Mouse (Mus musculus): Measurements from ENCODE around the gene Lrba.
A peak's percentile ranks its signal among the peaks of the same experiment; 100 is the strongest.

The Lrba gene

GRCm38 (mm10) chr3:86759383-86759782, 534.9 kb downstream of the Lrba start:
- DNase-seq (ENCODE audit: low read depth) = no peak

GRCm38 (mm10) chr3:86759834-86760233, 535.4 kb downstream of the Lrba start:
- DNase-seq (ENCODE audit: low read depth) = no peak

GRCm38 (mm10) chr3:86760474-86760873, 536.0 kb downstream of the Lrba start:
- DNase-seq (ENCODE audit: low read depth) = no peak

GRCm38 (mm10) chr3:86761095-86762035, 536.9 kb downstream of the Lrba start:
- DNase-seq (ENCODE audit: low read depth) = peak; percentile 57

GRCm38 (mm10) chr3:86762036-86762415, 537.5 kb downstream of the Lrba start:
- DNase-seq (ENCODE audit: low read depth) = no peak

- no peak for DNase-seq (ENCODE audit: low read depth)
These were observed 538.0 kb downstream of the Lrba start for GRCm38 (mm10) chr3:86762456-86762855.

GRCm38 (mm10) chr3:86768553-86768952, 544.1 kb downstream of the Lrba start:
- no peak for DNase-seq (ENCODE audit: low read depth)

- DNase-seq (ENCODE audit: low read depth) = no peak
These were observed 544.5 kb downstream of the Lrba start for GRCm38 (mm10) chr3:86768969-86769368.

GRCm38 (mm10) chr3:86774566-86775443, 550.3 kb downstream of the Lrba start:
- peak; percentile 16 for DNase-seq (ENCODE audit: low read depth)

- no peak for DNase-seq (ENCODE audit: low read depth)
These were observed 551.0 kb downstream of the Lrba start for GRCm38 (mm10) chr3:86775444-86775828.

GRCm38 (mm10) chr3:86779704-86780103, 555.2 kb downstream of the Lrba start:
- DNase-seq (ENCODE audit: low read depth) = no peak

- DNase-seq (ENCODE audit: low read depth) = no peak
These were observed 559.6 kb downstream of the Lrba start for GRCm38 (mm10) chr3:86784051-86784450.

- no peak for DNase-seq (ENCODE audit: low read depth)
These were observed 560.5 kb downstream of the Lrba start for GRCm38 (mm10) chr3:86784930-86785329.

GRCm38 (mm10) chr3:86786280-86786679, 561.8 kb downstream of the Lrba start:
- no peak for DNase-seq (ENCODE audit: low read depth)

- DNase-seq (ENCODE audit: low read depth) = no peak
These were observed 562.4 kb downstream of the Lrba start for GRCm38 (mm10) chr3:86786845-86787351.

- no peak for DNase-seq (ENCODE audit: low read depth)
These were observed 563.1 kb downstream of the Lrba start for GRCm38 (mm10) chr3:86787423-86788123.

GRCm38 (mm10) chr3:86788711-86789110, 564.2 kb downstream of the Lrba start:
- peak; percentile 51 for DNase-seq (ENCODE audit: low read depth)

GRCm38 (mm10) chr3:86789752-86790151, 565.3 kb downstream of the Lrba start:
- no peak for DNase-seq (ENCODE audit: low read depth)

GRCm38 (mm10) chr3:86793264-86793663, 568.8 kb downstream of the Lrba start:
- DNase-seq (ENCODE audit: low read depth) = no peak

- no peak for DNase-seq (ENCODE audit: low read depth)
These were observed 569.3 kb downstream of the Lrba start for GRCm38 (mm10) chr3:86793720-86794191.

GRCm38 (mm10) chr3:86796716-86797115, 572.2 kb downstream of the Lrba start:
- no peak for DNase-seq (ENCODE audit: low read depth)

Measured in c-Kit-positive CD71-negative TER-119-negative erythroid progenitor cells, embryonic 14.5 days (primary cell).